Mouse (Mus musculus): ENCODE data around the gene Plekha6.

GRCm38 (mm10) chr1:133129471-133130221 is 34.4 kb upstream of the Plekha6 start:
- TF ChIP-seq CTCF (IDR thresholded peaks at IDR 0.05; ENCODE audit: borderline replicate concordance, insufficient read depth, low read length), result no peak
- TF ChIP-seq POLR2A (IDR thresholded peaks at IDR 0.05; ENCODE audit: low read depth, low read length), result no peak

Data from embryonic fibroblast, embryonic 13.5 days (primary cell).